Mouse (Mus musculus) embryonic facial prominence, embryonic 11.5 days (tissue): Measurements from ENCODE around the gene Zfr2. TPM values are rescaled to one million over a fixed set of nuclear protein-coding genes. Genes with fewer than 3 reads are reported as not detected.

Experiments used
- ATAC-seq: fragments of 200-750 bp; cut with Nextera tagmentation; replicated peaks from 2 replicates; pipeline ENCODE4 v1.8.0; 2017; ENCODE audit warnings: low read depth; ENCODE audit not compliant: insufficient number of reproducible peaks, low FRiP score, low TSS enrichment
- DNase-seq: peaks from one replicate; pipeline ENCODE4 v3.0.0-alpha.2; 2015; ENCODE audit warnings: low spot score
- H3K27ac ChIP-seq: fragments of 300-500 bp; sonication (generic); replicated peaks from 2 replicates; pipeline ENCODE4 v1.5.1; 2014; ENCODE audit warnings: mild to moderate bottlenecking, low read depth, low read length, control low read depth
- H3K27me3 ChIP-seq: fragments of 300-500 bp; sonication (generic); 2 replicates; pipeline ENCODE4 v1.6.1; 2014; ENCODE audit warnings: mild to moderate bottlenecking, low read length, moderate library complexity, mixed read lengths; ENCODE audit not compliant: control insufficient read depth, insufficient read depth
- H3K36me3 ChIP-seq: fragments of 300-500 bp; sonication (generic); replicated peaks from 2 replicates; pipeline ENCODE4 v1.6.1; 2014; ENCODE audit warnings: low read depth, mild to moderate bottlenecking, low read length, moderate library complexity, mixed read lengths; ENCODE audit not compliant: control insufficient read depth, insufficient read depth
- H3K4me1 ChIP-seq: fragments of 300-500 bp; sonication (generic); 2 replicates; pipeline ENCODE4 v1.6.1; 2014; ENCODE audit warnings: low read length, mixed read lengths; ENCODE audit not compliant: control insufficient read depth, insufficient read depth
- H3K4me2 ChIP-seq: fragments of 300-500 bp; sonication (generic); 2 replicates; pipeline ENCODE4 v1.6.1; 2014; ENCODE audit warnings: low read depth, mild to moderate bottlenecking, control low read depth, low read length, moderate library complexity
- H3K4me3 ChIP-seq: fragments of 300-500 bp; sonication (generic); 2 replicates; pipeline ENCODE4 v1.5.1; 2014; ENCODE audit warnings: low read depth, low read length, control low read depth
- H3K9ac ChIP-seq: fragments of 300-500 bp; sonication (generic); replicated peaks from 2 replicates; pipeline ENCODE4 v1.6.1; 2014; ENCODE audit warnings: mild to moderate bottlenecking, control low read depth, low read length
- H3K9me3 ChIP-seq: fragments of 300-500 bp; sonication (generic); replicated peaks from 2 replicates; pipeline ENCODE4 v1.6.1; 2016; ENCODE audit warnings: mild to moderate bottlenecking, low read length, inconsistent platforms, mixed read lengths; ENCODE audit not compliant: control insufficient read depth
- WGBS: fragments of 180-500 bp; shearing (Covaris S2); extraction: QIAGEN DNeasy Blood & Tissue Kit; methylation state at CpG from one replicate; pipeline ENCODE4 v1.1.7; 2014; 5-methylcytosine and 5-hydroxymethylcytosine counted together
- polyA plus RNA-seq: library from polyadenylated mRNA; unstranded; fragments of >200 nt; fragmentation: Nextera tagmentation; extraction: Ambion mirVana; gene quantifications from 2 replicates; pipeline ENCODE4 v1.2.1, GENCODE M21; 2014

Gene Zfr2
- polyA plus RNA-seq, result 2.5 and 2.8 TPM in 2 replicates

DNA sequence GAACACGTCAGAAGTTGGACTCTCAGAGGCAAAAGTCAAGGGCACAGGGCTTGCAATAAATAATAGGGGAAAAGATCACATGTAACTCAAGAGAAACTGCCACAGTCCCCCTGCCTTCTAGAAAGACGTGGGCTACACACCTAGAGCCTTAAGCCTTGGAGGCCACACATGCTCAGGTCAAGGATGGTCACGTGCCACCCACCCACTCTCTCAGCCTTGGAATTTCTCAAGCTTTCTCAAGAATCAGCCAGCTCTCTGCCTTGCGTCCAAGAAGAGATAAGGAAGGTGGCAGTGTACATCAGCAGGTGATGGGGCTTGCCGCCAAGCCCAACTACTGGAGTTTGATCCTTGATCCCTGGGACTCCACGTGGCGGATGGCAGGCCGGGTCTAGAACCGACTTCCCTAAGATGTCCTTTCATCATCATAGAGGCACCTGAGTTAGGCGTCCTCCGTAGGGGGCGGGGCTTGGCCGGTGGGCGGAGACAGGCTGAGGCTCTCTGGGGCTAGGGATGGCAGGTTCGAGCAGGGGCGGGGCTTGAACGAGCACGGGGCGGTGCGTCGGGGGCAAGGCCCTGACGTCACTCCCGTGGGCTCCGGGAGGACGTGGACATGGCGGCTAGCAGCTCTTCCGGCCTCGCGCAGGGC lies at the start of gene Zfr2:
Gene Zfr2 (plus strand): TSS at position 576 of the 646 bp plus-strand sequence.
- peak within 1 kb of the TSS; percentile 79 for H3K4me2 ChIP-seq
- 8% methylated on average over 27 of the region's 29 CpGs for WGBS
- H3K4me1 ChIP-seq, result peaks cover 3% of the 10 kb centered on the region
- DNase-seq (peak; percentile 90), ATAC-seq (peak; percentile 64)
- no peaks in the 10 kb centered on the region for H3K36me3 ChIP-seq
- peak within 1 kb of the TSS; percentile 70 for H3K4me3 ChIP-seq
- H3K9me3 ChIP-seq, result no peaks in the 10 kb centered on the region
- peaks cover 21% of the 10 kb centered on the region for H3K27me3 ChIP-seq
- peak within 1 kb of the TSS; percentile 65 for H3K9ac ChIP-seq
- H3K27ac ChIP-seq, result no peak within 1 kb of the TSS; the same call in 1 of the 2 replicates

DNA sequence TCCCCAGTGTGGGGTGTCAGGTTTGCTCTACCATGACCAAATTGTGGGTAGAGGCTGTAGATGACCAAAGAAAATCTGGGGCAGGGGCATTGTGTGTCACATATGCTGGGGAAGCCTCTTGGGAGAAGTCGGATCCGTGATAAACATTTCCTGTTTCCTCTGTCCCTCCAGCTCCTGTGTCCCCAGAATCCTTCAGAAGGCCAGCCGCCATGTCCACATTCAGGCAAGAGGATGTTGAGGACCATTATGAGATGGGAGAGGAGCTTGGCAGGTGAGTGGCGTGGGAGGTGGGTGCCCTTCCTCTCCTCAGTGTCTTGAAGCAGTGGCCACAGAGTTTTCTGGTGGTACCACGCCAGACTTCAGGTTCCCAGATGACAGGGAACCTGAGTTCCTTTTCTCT lies 49.1 kb upstream of the Zfr2 start, which contains the start of gene 4930442H23Rik:
Gene 4930442H23Rik (minus strand): TSS at position 45 of the 400 bp plus-strand sequence.
- ATAC-seq, result no peak
- peaks cover 8% of the 10 kb centered on the region for H3K4me1 ChIP-seq
- peaks cover 28% of the 10 kb centered on the region for H3K36me3 ChIP-seq

DNA sequence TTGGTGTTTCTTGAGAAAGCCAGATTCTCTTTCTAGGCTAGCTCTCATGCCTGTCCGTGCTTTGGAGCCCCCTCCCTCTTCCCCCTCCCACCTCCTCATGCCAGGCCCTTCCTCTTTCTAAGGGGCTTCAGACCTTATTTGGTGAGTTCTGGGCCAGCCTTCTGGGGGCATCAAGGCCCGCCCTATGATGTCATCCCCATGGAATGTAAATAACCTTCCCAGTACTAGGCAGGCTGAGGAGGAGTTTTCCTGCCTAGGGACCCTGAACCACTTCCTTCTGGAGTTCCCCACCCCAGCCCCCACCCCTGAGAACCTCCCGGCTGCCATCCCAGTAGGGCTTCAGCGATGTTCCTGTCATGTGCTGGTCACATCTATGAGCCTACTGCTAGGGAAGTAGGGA lies 48.2 kb upstream of the Zfr2 start:
- Histone ChIP-seq H3K4me3 (no peak overlapping the region), H3K36me3 (peaks cover 21% of the 10 kb centered on the region), H3K27ac (no peak overlapping the region)

More for the DNA sequence above, 49.1 kb upstream of the Zfr2 start, which contains the start of gene 4930442H23Rik:
- peak within 1 kb of the TSS; percentile 66 for H3K4me2 ChIP-seq
- DNase-seq, result no peak
- WGBS, result 82% methylated on average over 5 of the region's 5 CpGs
- H3K4me3 ChIP-seq, result peak within 1 kb of the TSS; percentile 63
- no peaks in the 10 kb centered on the region for H3K9me3 ChIP-seq
- no peaks in the 10 kb centered on the region for H3K27me3 ChIP-seq
- H3K27ac ChIP-seq, result 0 out of 2 replicates have a peak within 1 kb of the TSS, but pooled peaks have one; percentile 57
- peak within 1 kb of the TSS; percentile 68 for H3K9ac ChIP-seq

DNA sequence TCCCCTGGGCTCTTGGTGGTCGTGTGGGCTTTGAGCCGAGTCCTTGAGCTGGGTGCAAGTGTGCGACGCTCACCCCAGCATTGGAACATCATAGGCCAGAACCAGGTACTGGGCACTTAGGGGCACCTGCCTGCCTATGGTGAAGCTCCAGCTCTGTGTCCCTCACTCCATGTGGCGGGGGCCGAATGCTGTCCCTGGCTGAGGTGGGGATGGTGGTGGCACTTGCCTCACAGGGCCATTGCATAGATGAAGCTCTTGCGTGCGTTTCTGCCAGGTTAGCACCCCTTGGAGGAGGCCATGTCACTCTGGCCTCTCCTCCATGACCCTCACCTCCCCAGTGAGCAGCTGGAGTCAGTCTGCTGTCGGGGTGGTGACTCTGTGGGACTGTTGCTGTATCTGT lies 45.8 kb upstream of the Zfr2 start:
- H3K9me3 ChIP-seq, result no peaks in the 10 kb centered on the region
- 91% methylated on average over 9 of the region's 9 CpGs for WGBS
- no peak overlapping the region for H3K9ac ChIP-seq
- no peak overlapping the region for H3K27ac ChIP-seq
- no peak for ATAC-seq
- peaks cover 8% of the 10 kb centered on the region for H3K4me1 ChIP-seq
- H3K4me3 ChIP-seq, result no peak overlapping the region
- H3K36me3 ChIP-seq, result 0 out of 2 replicates have a peak, but pooled peaks cover 3% of the 10 kb centered on the region
- H3K27me3 ChIP-seq, result no peaks in the 10 kb centered on the region
- no peak overlapping the region for H3K4me2 ChIP-seq
- DNase-seq, result no peak

More for the DNA sequence above, 48.2 kb upstream of the Zfr2 start:
- WGBS, result 45% methylated on average over 4 of the region's 4 CpGs
- Histone ChIP-seq H3K27me3 (no peaks in the 10 kb centered on the region), H3K4me1 (peaks cover 8% of the 10 kb centered on the region), H3K4me2 (no peak overlapping the region), H3K9ac (no peak overlapping the region), H3K9me3 (no peaks in the 10 kb centered on the region)
- DNase-seq (peak; percentile 62), ATAC-seq (no peak)

DNA sequence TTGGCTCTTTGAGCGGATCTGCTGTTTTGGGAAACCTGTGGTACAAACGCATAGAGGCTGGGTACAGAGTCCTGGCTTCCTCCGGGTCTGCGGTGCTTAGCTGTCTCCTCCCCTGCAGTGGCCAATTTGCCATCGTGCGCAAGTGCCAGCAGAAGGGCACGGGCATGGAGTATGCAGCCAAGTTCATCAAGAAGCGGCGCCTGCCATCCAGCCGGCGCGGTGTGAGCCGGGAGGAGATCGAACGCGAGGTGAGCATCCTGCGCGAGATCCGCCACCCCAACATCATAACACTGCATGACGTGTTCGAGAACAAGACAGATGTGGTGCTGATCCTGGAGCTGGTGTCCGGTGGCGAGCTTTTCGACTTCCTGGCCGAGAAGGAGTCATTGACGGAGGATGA lies 43.1 kb upstream of the Zfr2 start:
- Histone ChIP-seq H3K9me3 (no peaks in the 10 kb centered on the region), H3K4me1 (peaks cover 9% of the 10 kb centered on the region), H3K4me3 (no peak overlapping the region), H3K9ac (no peak overlapping the region), H3K36me3 (0 out of 2 replicates have a peak, but pooled peaks cover 3% of the 10 kb centered on the region), H3K4me2 (no peak overlapping the region), H3K27me3 (peaks cover 9% of the 10 kb centered on the region), H3K27ac (no peak overlapping the region)
- 81% methylated on average over 26 of the region's 26 CpGs for WGBS
- ATAC-seq, result no peak
- no peak for DNase-seq

DNA sequence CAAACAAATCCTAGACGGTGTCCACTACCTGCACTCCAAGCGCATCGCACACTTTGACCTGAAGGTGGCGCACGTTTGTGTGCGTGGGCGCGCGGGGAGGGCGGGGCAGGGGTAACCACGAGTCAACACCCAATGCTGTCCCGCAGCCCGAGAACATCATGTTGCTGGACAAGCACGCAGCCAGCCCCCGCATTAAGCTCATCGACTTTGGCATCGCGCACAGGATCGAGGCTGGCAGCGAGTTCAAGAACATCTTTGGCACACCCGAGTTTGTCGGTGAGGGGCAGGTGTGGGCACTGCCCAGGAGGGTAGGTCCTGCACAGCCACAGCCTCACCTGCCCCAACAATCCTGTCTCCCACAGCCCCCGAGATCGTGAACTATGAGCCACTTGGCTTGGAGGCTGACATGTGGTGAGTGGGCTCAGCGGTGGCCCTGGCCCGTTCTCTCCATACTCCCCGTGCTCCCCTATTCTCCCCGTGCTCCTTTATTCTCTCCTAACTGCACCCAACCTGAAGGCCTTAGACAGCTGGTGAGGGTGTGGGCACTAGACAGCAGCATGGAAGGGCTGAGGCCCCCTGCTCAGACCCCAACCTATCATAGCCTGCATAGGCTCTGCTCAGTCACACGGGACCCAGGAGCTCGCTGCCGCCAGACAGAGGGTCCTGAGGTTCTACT lies 42.6 kb upstream of the Zfr2 start:
- Histone ChIP-seq H3K4me2 (no peak overlapping the region), H3K36me3 (0 out of 2 replicates have a peak, but pooled peaks cover 3% of the 10 kb centered on the region), H3K9ac (no peak overlapping the region), H3K4me3 (no peak overlapping the region), H3K4me1 (peaks cover 6% of the 10 kb centered on the region), H3K9me3 (no peaks in the 10 kb centered on the region), H3K27me3 (peaks cover 13% of the 10 kb centered on the region), H3K27ac (no peak overlapping the region)
- DNase-seq, result peak; percentile 36
- 69% methylated on average over 31 of the region's 31 CpGs for WGBS
- ATAC-seq, result no peak

DNA sequence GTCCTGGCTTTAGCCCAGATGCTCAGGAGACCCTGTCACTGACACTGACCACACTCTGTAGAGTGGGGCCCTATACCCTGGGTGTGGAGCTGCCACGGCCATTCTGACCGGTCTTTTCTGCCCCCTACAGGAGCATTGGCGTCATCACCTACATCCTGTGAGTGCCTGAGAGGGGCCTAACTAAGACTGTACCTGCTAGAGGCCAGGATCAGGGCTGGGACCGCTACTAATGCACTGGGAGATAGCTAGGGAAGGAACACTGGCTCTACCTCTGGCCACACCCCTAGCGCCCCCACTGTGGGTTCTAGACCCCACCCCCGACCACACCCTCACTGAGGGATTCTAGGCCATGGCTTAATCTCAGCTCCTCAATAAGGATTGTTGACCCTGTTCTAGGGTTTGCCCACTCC lies 42.0 kb upstream of the Zfr2 start:
- no peak overlapping the region for H3K4me3 ChIP-seq
- no peak for ATAC-seq
- H3K4me1 ChIP-seq, result peaks cover 6% of the 10 kb centered on the region
- no peaks in the 10 kb centered on the region for H3K9me3 ChIP-seq
- H3K36me3 ChIP-seq, result 0 out of 2 replicates have a peak, but pooled peaks cover 3% of the 10 kb centered on the region
- DNase-seq, result no peak
- 66% methylated on average over 6 of the region's 6 CpGs for WGBS
- peaks cover 18% of the 10 kb centered on the region for H3K27me3 ChIP-seq
- H3K27ac ChIP-seq, result no peak overlapping the region
- H3K4me2 ChIP-seq, result no peak overlapping the region
- no peak overlapping the region for H3K9ac ChIP-seq
